Mouse (Mus musculus) fibroblast of lung, adult 2 months (primary cell): Measurements from ENCODE around the gene Lig3.

Source experiments
- DNase-seq: peaks from one replicate; pipeline ENCODE4 v3.0.0-alpha.2; 2011; ENCODE audit warnings: low read depth

Lig3 gene

DNA sequence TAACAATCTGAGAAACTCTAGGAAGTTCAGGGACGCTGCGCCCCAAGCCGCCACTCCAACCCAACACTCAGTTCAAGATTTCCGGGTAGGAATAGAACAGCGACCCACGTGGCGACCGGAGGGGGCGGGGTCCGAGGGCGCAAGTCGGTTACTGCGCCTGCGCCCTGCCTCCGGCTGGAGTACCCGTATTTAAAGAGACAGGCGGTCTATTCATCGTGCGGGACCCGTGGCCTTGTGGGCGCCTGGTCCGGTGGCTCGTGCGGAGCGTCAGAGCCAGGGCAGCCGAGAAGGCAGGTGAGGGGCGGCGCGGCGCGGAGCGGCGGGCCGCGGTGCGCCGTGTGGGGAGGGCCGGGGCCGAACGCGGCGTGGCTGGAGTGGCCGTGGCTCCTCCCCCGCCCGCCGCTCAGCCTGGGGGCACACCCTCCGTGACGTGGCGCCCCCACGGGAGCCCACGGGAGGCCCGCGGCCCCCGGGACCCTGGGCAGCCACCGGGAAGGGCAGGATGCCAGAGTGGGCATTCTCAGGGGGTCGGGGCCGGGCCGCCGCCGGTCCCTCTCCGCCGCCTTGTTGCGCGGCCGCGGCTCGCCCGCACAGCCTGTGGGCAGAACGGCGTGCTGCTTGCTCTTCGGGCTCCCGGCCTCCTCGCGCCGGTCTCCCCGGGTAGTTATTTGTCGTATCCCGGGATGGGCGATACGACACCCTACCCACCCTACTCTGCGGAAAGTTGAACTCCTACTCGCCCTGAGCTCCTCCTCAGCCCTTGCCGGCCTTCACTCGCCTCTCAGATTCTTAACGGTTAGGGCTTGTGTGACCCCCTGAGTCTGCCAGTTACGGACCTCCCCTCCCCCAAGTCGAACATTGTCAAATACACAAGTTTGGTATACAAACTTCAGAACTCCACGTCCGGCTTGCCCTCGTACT, at the start of gene Lig3:
Gene Lig3 (plus strand): TSS at position 126 of the 921 bp plus-strand sequence.
- peak; percentile 78 for DNase-seq

DNA sequence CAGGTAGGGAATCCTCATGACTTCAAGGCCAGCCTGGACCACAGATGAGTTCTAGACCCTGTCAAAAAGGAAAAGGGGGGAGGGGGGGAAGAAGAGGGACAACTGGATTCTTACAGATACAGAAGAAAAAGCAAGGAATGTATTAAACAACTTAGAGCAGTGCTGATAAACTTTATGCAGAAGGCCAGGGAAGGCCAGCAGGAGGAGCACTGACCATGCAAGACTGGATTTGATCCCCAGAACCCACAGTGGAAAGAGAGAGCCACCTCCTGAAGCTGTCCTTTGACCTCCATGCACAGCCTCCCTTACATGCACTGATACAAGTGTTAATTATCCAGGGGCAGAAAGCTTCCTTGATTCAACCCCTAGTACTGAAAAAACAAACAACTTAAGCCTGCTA, 46.7 kb upstream of the Lig3 start:
- no peak for DNase-seq

DNA sequence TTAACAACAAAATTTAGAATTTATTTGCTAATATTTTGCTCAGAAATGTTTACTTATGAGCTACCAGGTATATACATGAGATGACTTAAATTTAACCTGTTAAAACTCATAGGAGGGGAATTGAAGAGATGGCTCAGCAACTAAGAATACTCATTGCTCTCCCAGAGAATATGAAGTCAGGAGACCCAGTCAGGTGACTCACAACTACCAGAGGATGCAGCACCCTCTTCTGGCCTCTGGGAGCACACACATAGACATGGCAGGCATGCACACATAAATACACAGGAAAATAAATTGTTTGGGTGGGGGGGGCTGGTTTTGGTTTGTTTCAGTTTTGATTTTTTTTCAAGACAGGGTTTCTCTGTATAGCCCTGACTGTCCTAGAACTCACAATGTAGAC, 41.9 kb upstream of the Lig3 start:
- no peak for DNase-seq

DNA sequence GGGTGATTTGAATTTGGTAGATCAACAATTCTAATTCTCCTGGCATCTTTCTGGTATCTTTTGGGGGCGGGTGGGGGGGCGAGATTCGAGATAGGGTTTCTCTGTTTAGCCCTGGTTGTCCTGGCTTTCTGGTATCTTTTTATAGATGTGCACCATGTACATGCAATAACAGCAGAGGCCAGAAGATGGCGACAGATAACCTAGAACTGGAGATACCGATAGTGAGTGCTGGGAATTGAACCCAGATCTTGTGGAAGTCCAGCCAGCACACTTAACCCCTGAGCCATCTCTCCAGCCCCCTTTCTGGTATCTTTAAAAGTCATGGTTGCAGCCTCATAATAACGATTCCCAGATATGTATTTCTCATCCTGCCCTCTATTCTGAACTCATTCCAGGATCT, 34.8 kb upstream of the Lig3 start:
- no peak for DNase-seq

DNA sequence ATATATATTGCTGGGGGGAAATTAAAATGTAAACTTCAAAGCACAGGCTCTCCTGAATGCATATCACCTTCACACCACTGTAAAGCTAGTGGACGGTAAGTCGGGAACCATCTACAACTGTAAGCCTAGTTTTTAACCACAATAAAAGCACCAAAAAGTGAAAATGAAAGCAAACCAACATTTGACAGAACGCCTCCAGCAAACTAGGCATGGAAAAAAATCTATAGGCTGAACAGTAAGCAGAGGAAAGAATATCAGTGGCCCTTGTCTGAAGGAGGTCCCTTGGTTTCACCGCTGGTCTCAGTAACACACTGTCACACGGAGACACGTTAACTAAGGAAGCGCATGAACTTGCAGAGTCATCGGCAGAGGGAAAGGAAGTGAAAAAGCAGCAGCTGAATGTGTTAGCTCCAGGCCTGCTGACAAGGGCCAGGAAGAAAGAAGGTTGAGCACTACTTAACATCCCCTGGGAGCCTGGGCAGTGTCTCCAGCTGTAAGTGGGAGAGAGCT, 34.0 kb upstream of the Lig3 start:
- DNase-seq, result no peak

DNA sequence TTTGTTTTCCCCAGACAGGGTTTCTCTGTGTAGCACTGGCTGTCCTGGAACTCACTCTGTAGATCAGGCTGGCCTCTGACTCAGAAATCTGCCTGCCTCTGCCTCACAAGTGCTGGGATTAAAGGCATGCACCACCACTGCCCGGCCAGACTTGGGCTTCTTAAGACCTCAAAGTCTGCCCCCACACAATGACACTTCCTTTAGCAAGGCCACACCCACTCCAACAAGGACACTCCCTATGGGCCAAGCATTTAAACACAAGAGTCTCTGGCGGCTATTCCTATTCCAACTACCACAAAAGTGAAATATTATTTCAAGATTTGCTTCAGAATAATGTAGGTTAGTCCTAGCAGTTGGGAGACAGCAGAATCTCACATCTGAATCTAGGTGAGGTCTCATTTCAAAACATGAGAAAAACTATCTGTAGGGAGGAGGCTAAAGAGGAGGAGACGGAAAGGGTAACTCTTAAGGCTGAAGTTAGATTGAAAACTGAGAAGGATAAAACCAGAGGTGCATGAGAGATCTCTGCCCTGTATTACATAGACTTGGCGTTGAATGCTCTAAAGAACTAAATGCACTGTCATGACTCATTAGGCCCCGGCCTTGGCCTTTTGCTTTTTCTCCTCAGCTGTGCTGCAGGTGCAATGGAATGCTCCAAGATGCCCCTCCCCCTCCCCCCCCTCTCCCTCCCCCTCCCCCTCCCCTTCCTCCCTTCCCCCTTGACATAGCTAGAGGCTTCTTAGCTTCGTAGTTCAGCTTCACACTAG, 28.4 kb upstream of the Lig3 start:
- DNase-seq, result no peak

DNA sequence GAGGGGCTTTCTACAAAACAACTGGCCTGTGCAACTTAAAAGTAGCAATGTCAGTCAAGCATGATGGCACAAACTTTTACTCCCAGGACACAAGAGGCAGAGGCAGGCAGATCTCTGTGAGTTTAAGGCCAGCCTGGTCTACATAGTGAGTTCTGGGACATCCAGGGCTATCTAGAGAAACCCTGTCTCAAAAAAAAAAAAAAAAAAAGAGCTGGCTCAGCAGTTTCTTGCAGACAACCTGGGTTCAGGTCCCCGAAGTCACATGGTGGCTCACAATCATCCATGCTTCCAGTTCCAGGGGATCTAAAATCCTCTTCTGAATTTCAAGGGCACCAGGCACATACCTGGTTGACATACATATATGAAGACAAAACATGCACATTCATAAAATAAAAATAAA, 25.0 kb upstream of the Lig3 start:
- no peak for DNase-seq

DNA sequence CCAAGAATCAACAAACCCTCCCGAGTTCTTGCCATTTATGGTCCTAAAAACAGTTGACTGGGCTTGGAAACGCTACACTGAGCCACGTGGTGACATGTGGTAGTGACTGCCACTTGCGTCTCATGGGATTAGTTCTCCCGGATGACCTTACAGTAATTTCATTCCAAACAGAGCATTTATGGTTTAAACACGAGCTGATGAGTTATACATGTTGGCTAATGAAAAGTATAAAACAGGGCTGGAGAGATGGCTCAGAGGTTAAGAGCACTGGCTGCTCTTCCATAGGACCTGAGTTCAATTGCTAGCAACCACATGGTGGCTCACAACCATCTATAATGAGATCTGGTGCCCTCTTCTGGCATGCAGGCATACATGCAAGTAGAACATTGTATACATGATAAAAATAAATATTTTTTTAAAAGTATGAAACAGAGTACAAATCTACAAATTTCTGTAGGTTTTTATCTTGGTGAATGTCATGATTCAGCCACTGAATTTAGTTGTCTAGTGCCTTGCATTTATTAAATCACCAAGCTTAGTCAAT, 18.6 kb upstream of the Lig3 start:
- DNase-seq, result no peak

DNA sequence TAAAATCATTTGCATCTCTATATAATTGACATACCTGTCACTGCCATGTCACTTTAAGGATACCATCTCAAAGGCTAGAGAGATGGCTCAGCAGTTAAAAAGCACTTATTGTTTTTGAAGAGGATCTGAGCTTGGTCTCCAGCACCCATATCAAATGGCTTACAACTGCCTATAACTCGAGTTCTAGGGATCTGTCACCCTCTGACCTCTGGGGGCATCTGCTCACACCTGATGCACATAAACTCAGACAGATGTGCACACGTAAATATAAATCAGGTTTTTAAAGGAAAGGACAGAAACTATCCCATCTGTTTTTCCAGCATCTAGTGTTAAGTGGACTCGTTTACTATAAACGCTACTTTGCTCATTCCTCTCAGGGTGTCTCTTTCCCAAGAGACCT, 17.6 kb upstream of the Lig3 start:
- no peak for DNase-seq

DNA sequence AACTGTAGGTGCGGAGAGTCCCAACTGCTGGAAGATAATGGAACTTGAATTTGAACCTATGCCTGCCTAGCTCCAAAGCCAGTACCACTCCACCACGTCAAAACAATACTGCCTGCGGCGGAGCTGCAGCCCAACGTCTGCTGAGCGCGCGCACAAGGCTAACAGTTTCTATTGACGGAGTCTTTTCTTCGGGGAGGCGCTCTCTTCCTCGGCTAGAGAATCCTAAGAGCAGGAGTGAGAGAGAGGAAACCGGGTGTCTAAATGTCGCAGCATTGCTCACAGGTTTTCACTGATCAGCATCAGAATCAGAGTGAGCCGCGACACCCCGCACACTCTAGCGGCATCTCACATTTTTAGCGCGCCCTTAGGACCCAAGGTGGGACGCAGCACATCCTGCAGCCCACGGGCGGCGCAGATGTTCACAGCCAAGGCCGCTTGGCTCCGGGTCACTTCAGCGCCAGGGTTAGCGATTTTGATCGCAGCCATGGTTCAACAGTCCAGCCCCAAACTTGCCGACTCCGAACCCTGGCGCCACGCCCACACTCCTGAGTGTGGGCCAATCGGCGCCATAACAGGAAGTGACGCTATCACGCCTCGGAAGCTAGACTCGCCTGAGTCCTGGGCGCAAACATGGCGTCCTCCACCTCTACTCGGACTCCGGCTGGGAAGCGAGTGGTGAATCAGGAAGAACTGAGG, 17.0 kb upstream of the Lig3 start, which contains the start of the genes Cct6b and Zfp830:
Gene Cct6b (minus strand): TSS at position 580 of the 696 bp plus-strand sequence.
Gene Zfp830 (plus strand): TSS at position 604 of the 696 bp plus-strand sequence.
- DNase-seq, result peak; percentile 82

DNA sequence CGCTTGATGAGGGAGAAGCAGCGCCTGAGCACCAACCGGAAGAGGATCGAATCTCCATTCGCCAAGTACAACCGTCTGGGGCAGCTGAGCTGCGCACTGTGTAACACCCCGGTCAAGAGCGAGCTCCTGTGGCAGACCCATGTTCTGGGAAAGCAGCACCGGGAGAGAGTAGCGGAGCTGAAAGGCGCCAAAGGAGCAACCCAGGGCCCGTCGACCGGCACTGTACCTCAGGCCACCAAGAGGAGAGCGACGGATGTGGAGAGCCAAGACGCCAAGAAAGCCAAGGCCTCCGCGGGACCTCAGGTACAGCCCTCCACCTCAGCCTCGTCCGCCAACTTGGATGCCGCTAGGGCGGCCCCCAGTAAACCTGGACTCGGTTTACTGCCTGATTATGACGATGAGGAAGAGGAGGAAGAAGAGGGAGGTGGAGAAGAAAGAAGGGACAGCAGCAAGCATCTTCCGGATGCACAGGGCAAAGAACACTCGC, 16.4 kb upstream of the Lig3 start:
- no peak for DNase-seq

DNA sequence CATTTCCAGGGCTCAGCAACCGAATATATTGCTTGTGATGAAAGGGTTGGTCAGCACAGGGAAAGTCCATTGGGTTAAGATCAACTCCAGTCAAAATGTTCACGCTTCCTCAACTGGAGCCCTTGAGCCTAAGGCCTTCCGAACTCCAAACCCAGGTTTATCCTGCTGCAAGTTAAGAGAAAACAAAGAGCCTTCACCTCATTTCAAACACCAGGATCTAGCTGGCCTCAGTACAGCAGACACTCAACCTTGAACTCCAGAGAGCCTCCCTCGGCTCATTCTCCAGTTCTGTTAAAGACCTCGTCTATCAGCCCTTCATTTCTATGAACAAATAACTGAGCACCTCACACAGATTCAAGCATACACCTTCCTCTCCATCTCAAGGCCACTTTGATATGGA, 774 bp upstream of the Lig3 start:
- no peak for DNase-seq

DNA sequence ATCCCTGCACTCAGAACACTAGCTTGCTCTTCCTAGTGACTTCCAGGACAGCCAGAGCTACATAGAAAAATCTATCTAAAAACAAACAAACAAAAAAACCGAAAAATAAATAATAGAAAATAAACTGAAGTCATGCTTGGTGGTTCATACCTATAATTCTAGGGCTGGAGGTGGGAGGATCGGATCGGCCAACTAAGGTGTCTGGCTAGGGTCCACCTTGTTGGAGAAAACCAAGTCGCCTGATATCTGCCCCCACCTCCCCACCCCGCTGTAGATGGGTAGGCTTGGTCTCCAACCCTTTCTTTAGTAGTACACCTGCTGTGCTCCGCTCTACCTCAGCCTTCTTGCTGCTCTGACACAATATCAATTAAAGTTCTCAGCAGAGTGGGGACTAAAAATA, 1.3 kb downstream of the Lig3 start:
- no peak for DNase-seq

DNA sequence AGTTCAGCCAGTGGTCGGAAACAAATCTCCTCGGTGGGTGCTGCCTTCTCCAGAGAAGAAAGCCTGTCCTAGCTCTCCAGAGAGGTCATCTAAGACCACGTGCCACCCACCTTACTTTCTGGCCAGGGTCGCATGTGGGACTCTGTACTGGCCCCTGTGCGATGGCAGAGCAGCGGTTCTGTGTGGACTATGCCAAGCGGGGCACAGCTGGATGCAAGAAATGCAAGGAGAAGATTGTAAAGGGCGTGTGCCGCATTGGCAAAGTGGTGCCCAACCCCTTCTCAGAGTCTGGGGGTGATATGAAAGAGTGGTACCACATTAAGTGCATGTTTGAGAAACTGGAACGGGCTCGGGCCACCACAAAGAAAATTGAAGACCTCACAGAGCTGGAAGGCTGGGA, 2.5 kb downstream of the Lig3 start:
- DNase-seq, result no peak

DNA sequence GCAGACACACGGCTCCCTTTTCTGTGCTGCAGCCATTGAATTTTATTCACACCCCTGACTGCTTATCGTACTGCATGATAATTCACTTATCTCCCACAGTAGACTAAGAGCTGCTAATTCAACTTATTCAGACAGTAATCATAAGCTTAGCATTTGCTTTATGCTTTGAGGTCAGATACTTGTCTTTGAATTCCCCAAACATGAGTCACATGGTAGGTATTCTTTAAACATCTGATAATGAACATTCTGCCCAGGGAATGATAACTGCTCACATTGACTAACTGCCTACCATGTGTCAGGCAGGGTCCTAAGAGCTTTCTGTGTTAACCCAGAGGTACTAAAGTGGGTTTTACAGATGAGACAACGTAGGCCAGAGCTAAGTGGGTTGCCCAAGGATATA, 25.7 kb downstream of the Lig3 start:
- DNase-seq, result no peak

DNA sequence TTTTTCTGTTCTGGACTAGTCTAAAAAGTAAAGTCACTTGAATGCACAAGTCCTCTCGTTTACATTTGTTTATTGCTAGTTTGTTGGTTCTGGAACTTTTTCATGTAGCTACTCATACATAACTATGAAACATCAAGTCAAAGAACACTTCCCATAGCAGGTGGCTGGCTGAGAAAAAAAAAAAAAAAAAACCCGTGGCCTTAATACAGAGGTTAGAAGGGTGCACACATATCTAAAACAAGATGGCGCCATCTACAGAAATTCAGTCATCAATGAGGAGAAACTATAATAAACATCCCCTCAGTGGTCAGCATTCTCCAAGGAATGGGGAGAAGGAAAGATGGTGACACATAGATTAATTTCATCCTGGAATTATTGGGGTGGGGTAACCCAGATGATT, 26.5 kb downstream of the Lig3 start:
- DNase-seq, result no peak

DNA sequence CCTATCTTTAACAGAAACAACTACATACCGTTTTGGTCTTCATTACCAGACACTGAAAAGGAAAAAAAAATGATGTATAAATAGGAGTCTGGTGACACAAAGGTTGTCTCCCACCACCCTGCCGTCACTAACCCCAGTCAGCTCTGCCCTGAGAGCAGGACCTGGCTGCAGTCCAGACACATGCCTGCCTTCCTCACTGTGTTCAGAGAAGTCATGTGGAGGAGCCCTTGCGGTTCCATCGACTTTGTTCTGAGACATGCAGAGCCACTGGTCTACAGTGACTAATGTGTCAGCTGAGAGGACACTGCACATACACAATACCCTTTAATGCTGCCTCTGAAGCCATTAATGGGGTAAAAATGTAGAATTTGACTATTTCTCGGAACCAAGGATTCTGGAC, 27.6 kb downstream of the Lig3 start:
- no peak for DNase-seq

DNA sequence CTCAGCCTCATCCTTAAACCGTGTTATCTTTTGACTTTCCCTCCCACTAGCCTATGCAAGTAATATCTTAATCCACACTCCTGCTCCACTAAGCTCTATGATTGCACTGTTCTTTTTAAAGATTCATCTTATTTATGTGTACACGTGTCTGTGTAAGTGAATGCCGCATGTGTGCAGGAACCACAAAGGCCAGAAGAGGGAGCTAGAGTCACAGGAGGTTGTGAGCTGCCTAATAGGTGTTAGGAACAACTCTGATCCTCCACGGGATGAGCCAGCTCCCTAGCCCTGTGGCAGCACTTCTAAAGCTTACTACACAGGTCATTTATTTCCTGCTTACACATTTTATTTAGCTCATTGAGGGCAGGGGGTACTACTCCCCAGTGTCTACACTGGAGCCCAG, 38.4 kb downstream of the Lig3 start:
- DNase-seq, result peak; percentile 43

DNA sequence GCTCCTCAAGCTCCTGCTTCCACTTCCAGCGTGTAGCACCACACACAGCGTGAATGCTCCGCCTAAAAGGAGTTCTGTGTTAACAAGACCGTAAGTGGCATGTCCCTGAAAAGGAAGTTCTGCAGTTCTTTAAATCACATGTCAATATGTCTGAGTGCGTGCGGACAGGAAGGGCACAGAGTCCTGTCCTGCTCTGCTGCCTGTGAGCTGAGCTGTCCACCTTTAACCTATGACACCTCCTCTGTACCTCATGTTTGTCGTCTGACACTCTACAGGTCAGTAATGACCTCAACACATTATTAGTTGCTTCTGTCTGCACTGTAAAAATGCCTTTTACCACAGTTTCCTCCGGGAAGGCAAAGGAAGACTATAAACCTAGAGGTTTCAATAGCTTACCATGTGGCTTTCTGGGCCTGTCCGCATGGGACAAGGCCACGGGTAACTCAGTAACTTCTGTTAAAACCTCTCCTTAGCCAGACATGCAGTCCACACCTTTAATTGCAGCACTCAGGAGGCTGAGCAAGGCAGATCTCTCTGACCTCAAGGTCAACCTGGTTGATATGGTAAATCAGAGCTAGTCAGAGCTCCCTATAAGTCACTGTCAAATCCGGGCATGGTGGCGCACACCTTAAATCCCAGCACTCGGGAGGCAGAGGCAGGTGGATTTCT, 40.0 kb downstream of the Lig3 start:
- no peak for DNase-seq

DNA sequence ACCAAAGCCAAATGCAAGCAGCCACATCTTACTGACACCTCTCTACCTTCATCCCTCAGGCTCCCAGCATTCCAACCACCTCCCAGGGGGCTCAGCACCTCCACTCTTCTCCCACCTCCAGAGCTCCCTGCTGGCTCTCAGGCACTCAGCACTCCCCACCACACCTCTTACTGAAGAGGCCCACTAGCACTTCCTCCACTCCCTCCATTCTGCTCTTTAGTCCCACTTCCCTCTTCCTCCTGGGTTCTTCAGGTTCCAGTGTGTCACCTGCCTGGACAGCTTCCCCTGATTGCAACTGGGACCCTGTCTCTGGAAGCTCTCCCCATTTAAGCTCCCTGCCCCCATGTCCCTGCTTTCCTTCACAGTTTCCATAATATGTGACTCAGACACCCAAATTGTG, 45.9 kb downstream of the Lig3 start:
- no peak for DNase-seq
